Mouse (Mus musculus): ENCODE measurements around the gene Tspan5. TPM values are rescaled to one million over a fixed set of nuclear protein-coding genes. Genes with fewer than 3 reads are reported as not detected.

Gene Tspan5
- polyA plus RNA-seq, 1 experiment, result 3.9 TPM

GRCm38 (mm10) chr3:138807795-138808194, 65.8 kb downstream of the Tspan5 start:
- no peak overlapping the region for H3K27ac ChIP-seq (ENCODE audit: insufficient read depth, low read length)
- no peak overlapping the region for H3K4me3 ChIP-seq (ENCODE audit: extremely low read depth, insufficient read depth, insufficient read length)
- WGBS, result 89% methylated on average over 4 of the region's 4 CpGs
- no peak for DNase-seq (ENCODE audit: low read depth in 1 of 2, low spot score in 2 of 2)
- no peaks in the 10 kb centered on the region for H3K27me3 ChIP-seq (ENCODE audit: control insufficient read depth, insufficient read depth, low read length)
- no peaks in the 10 kb centered on the region for H3K36me3 ChIP-seq (ENCODE audit: control insufficient read depth, insufficient read depth, low read length)
- no peaks in the 10 kb centered on the region for H3K4me1 ChIP-seq (ENCODE audit: control insufficient read depth, insufficient read depth, insufficient read length)
- TF ChIP-seq CTCF (IDR thresholded peaks at IDR 0.05; ENCODE audit: extremely low read depth, insufficient read depth, insufficient read length, insufficient replicate concordance) (no peak), POLR2A (IDR thresholded peaks at IDR 0.05; ENCODE audit: low read depth, low read length) (no peak)

- Histone ChIP-seq H3K4me1 (ENCODE audit: control insufficient read depth, insufficient read depth, insufficient read length) (no peaks in the 10 kb centered on the region), H3K36me3 (ENCODE audit: control insufficient read depth, insufficient read depth, low read length) (no peaks in the 10 kb centered on the region), H3K27ac (ENCODE audit: insufficient read depth, low read length) (no peak overlapping the region), H3K4me3 (ENCODE audit: extremely low read depth, insufficient read depth, insufficient read length) (no peak overlapping the region), H3K27me3 (ENCODE audit: control insufficient read depth, insufficient read depth, low read length) (no peaks in the 10 kb centered on the region)
- TF ChIP-seq CTCF (IDR thresholded peaks at IDR 0.05; ENCODE audit: extremely low read depth, insufficient read depth, insufficient read length, insufficient replicate concordance) (no peak), POLR2A (IDR thresholded peaks at IDR 0.05; ENCODE audit: low read depth, low read length) (no peak)
- no peak for DNase-seq (ENCODE audit: low read depth in 1 of 2, low spot score in 2 of 2)
- WGBS, result 96% methylated on average over 8 of the region's 8 CpGs
Measured at GRCm38 (mm10) chr3:138809509-138809908, 67.5 kb downstream of the Tspan5 start.

GRCm38 (mm10) chr3:138812565-138812964, 70.6 kb downstream of the Tspan5 start:
- H3K4me1 ChIP-seq (ENCODE audit: control insufficient read depth, insufficient read depth, insufficient read length), result no peaks in the 10 kb centered on the region; the same call in 1 of the 2 replicates
- no peaks in the 10 kb centered on the region for H3K36me3 ChIP-seq (ENCODE audit: control insufficient read depth, insufficient read depth, low read length)
- H3K27ac ChIP-seq (ENCODE audit: insufficient read depth, low read length), result no peak overlapping the region
- no peaks in the 10 kb centered on the region for H3K27me3 ChIP-seq (ENCODE audit: control insufficient read depth, insufficient read depth, low read length)
- DNase-seq (ENCODE audit: low read depth in 1 of 2, low spot score in 2 of 2), result no peak
- WGBS, result 74% methylated on average over 3 of the region's 3 CpGs
- H3K4me3 ChIP-seq (ENCODE audit: extremely low read depth, insufficient read depth, insufficient read length), result no peak overlapping the region
- TF ChIP-seq POLR2A (IDR thresholded peaks at IDR 0.05; ENCODE audit: low read depth, low read length) (no peak), CTCF (IDR thresholded peaks at IDR 0.05; ENCODE audit: extremely low read depth, insufficient read depth, insufficient read length, insufficient replicate concordance) (no peak)

GRCm38 (mm10) chr3:138813139-138813810, 71.3 kb downstream of the Tspan5 start:
- no peak for DNase-seq (ENCODE audit: low read depth in 1 of 2, low spot score in 2 of 2)
- 82% methylated on average over 13 of the region's 13 CpGs for WGBS
- H3K36me3 ChIP-seq (ENCODE audit: control insufficient read depth, insufficient read depth, low read length), result no peaks in the 10 kb centered on the region
- TF ChIP-seq CTCF (IDR thresholded peaks at IDR 0.05; ENCODE audit: extremely low read depth, insufficient read depth, insufficient read length, insufficient replicate concordance), result no peak
- no peak for TF ChIP-seq POLR2A (IDR thresholded peaks at IDR 0.05; ENCODE audit: low read depth, low read length)
- no peak overlapping the region for H3K27ac ChIP-seq (ENCODE audit: insufficient read depth, low read length)
- no peak overlapping the region for H3K4me3 ChIP-seq (ENCODE audit: extremely low read depth, insufficient read depth, insufficient read length)
- H3K27me3 ChIP-seq (ENCODE audit: control insufficient read depth, insufficient read depth, low read length), result no peaks in the 10 kb centered on the region
- no peaks in the 10 kb centered on the region; the same call in 1 of the 2 replicates for H3K4me1 ChIP-seq (ENCODE audit: control insufficient read depth, insufficient read depth, insufficient read length)

GRCm38 (mm10) chr3:138814457-138814856, 72.5 kb downstream of the Tspan5 start:
- WGBS, result 92% methylated on average over 5 of the region's 5 CpGs
- Histone ChIP-seq H3K27ac (ENCODE audit: insufficient read depth, low read length) (no peak overlapping the region), H3K4me3 (ENCODE audit: extremely low read depth, insufficient read depth, insufficient read length) (no peak overlapping the region), H3K36me3 (ENCODE audit: control insufficient read depth, insufficient read depth, low read length) (no peaks in the 10 kb centered on the region), H3K27me3 (ENCODE audit: control insufficient read depth, insufficient read depth, low read length) (no peaks in the 10 kb centered on the region), H3K4me1 (ENCODE audit: control insufficient read depth, insufficient read depth, insufficient read length) (no peaks in the 10 kb centered on the region; the same call in 1 of the 2 replicates)
- no peak for DNase-seq (ENCODE audit: low read depth in 1 of 2, low spot score in 2 of 2)
- TF ChIP-seq CTCF (IDR thresholded peaks at IDR 0.05; ENCODE audit: extremely low read depth, insufficient read depth, insufficient read length, insufficient replicate concordance) (no peak), POLR2A (IDR thresholded peaks at IDR 0.05; ENCODE audit: low read depth, low read length) (no peak)

- Histone ChIP-seq H3K4me3 (ENCODE audit: extremely low read depth, insufficient read depth, insufficient read length) (no peak overlapping the region), H3K27ac (ENCODE audit: insufficient read depth, low read length) (no peak overlapping the region), H3K27me3 (ENCODE audit: control insufficient read depth, insufficient read depth, low read length) (no peaks in the 10 kb centered on the region), H3K4me1 (ENCODE audit: control insufficient read depth, insufficient read depth, insufficient read length) (no peaks in the 10 kb centered on the region; the same call in 1 of the 2 replicates), H3K36me3 (ENCODE audit: control insufficient read depth, insufficient read depth, low read length) (no peaks in the 10 kb centered on the region)
- DNase-seq (ENCODE audit: low read depth in 1 of 2, low spot score in 2 of 2), result no peak
- 52% methylated on average over 7 of the region's 7 CpGs for WGBS
- TF ChIP-seq POLR2A (IDR thresholded peaks at IDR 0.05; ENCODE audit: low read depth, low read length) (no peak), CTCF (IDR thresholded peaks at IDR 0.05; ENCODE audit: extremely low read depth, insufficient read depth, insufficient read length, insufficient replicate concordance) (no peak)
Measured at GRCm38 (mm10) chr3:138815127-138815837, 73.3 kb downstream of the Tspan5 start.
